Mouse (Mus musculus): ENCODE data around the gene Mfap3l. TPM values are rescaled to one million over a fixed set of nuclear protein-coding genes. Genes with fewer than 3 reads are reported as not detected.
"Not testable (repeated sequence)": the region's sequence is repeated elsewhere in the genome, so short reads cannot be mapped to it uniquely, and the experiment has no call there.

The Mfap3l gene
- total and polyA plus RNA-seq, 2 experiments from 2014 or later: 4.5 to 20.0 TPM

- no peak for DNase-seq (ENCODE audit: low spot score)
- no peaks in the 10 kb centered on the region for H3K36me3 ChIP-seq (ENCODE audit: insufficient read depth, low read length)
- no peak overlapping the region for H3K4me3 ChIP-seq (ENCODE audit: low read length)
- H3K27me3 ChIP-seq (ENCODE audit: insufficient read depth, low read length): no peaks in the 10 kb centered on the region
- no peaks in the 10 kb centered on the region for H3K4me1 ChIP-seq (ENCODE audit: insufficient read depth, low read length)
- no peak for ATAC-seq
- 90% methylated on average over 3 of the region's 3 CpGs for WGBS
- H3K9ac ChIP-seq (replicated peaks; ENCODE audit: low read length): no peak overlapping the region
- no peaks in the 10 kb centered on the region for H3K9me3 ChIP-seq (ENCODE audit: low read length)
- H3K27ac ChIP-seq: no peak overlapping the region
- no peak for TF ChIP-seq CTCF (IDR thresholded peaks at IDR 0.05; ENCODE audit: low read depth)
- H3K4me2 ChIP-seq (ENCODE audit: low read depth, low read length): no peak overlapping the region
These were observed 14.7 kb downstream of the Mfap3l start for GRCm38 (mm10) chr8:60647291-60647690.

- no peaks in the 10 kb centered on the region for H3K4me1 ChIP-seq (ENCODE audit: insufficient read depth, low read length)
- no peak overlapping the region for H3K9ac ChIP-seq (replicated peaks; ENCODE audit: low read length)
- DNase-seq (ENCODE audit: low spot score) (no peak), ATAC-seq (no peak)
- H3K4me2 ChIP-seq (ENCODE audit: low read depth, low read length): no peak overlapping the region
- H3K9me3 ChIP-seq (ENCODE audit: low read length): no peaks in the 10 kb centered on the region
- no peak overlapping the region for H3K4me3 ChIP-seq (ENCODE audit: low read length)
- TF ChIP-seq CTCF (IDR thresholded peaks at IDR 0.05; ENCODE audit: low read depth): no peak
- no peaks in the 10 kb centered on the region for H3K36me3 ChIP-seq (ENCODE audit: insufficient read depth, low read length)
- H3K27ac ChIP-seq: no peak overlapping the region
- H3K27me3 ChIP-seq (ENCODE audit: insufficient read depth, low read length): no peaks in the 10 kb centered on the region
- 56% methylated on average over 1 of the region's 1 CpGs for WGBS
These were observed 16.5 kb downstream of the Mfap3l start for GRCm38 (mm10) chr8:60649081-60649480.

DNA sequence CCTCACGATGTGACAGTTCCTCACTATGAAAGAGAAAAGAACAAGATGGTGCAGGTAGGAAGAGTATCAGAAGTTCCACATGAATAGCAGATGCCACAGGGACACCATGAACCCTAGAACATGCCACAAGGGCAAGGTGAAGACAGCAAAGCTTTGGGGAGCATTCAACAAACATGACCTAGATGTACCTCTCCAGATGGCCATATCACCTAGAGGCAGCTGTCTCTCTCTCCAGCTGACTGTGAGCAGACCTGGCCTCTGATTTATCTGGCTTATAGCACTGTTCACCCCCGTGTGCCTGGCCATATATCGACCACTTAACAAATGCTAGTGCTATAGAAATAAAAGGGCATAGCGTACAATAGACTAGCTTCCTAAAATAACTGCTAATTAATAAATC is 17.5 kb downstream of the Mfap3l start:
- no peak for DNase-seq (ENCODE audit: low spot score)
- H3K4me3 ChIP-seq (ENCODE audit: low read length): no peak overlapping the region
- no peak for TF ChIP-seq CTCF (IDR thresholded peaks at IDR 0.05; ENCODE audit: low read depth)
- ATAC-seq: no peak
- H3K27me3 ChIP-seq (ENCODE audit: insufficient read depth, low read length): no peaks in the 10 kb centered on the region
- no peak overlapping the region for H3K9ac ChIP-seq (replicated peaks; ENCODE audit: low read length)
- 86% methylated on average over 4 of the region's 4 CpGs for WGBS
- H3K27ac ChIP-seq: no peak overlapping the region
- H3K4me2 ChIP-seq (ENCODE audit: low read depth, low read length): no peak overlapping the region
- no peaks in the 10 kb centered on the region for H3K4me1 ChIP-seq (ENCODE audit: insufficient read depth, low read length)
- no peaks in the 10 kb centered on the region for H3K9me3 ChIP-seq (ENCODE audit: low read length)
- H3K36me3 ChIP-seq (ENCODE audit: insufficient read depth, low read length): no peaks in the 10 kb centered on the region

DNA sequence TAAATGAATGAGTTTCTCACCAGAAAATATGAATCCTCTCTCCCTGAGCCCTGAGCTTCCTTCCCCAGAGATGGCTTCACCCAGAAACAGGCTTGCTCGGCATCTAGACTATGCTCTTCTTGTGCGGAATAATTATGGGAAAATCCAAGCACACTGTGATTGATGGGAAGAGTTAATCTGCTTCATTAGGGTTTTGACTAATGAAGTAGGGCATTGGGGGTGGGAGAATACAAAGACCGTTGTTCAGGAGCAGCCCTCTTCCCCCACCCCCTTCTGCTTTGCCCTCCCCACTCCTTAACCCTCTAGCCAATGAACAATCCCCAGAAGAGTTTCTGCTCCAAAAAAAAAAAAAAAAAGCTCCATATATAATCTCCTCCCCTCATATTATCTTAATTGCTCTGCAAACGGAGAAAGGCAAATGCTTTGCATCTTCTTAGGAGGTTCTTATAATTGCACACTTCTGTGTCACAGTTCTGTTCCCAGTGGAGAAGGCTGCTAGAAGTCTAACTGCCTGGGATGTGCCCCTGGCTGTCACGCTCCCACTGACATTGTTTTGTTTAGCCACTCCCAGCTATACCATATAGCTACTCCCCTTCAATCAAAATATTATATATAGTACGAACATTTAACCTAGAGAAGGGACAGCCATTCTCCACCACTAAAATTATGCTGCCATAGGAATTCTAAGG is 24.9 kb downstream of the Mfap3l start:
- Histone ChIP-seq H3K27ac (0 out of 2 replicates have a peak overlapping the region, but pooled peaks have one; percentile 41), H3K9ac (replicated peaks; ENCODE audit: low read length) (no peak overlapping the region), H3K9me3 (ENCODE audit: low read length) (no peaks in the 10 kb centered on the region), H3K36me3 (ENCODE audit: insufficient read depth, low read length) (no peaks in the 10 kb centered on the region), H3K4me3 (ENCODE audit: low read length) (no peak overlapping the region), H3K4me2 (ENCODE audit: low read depth, low read length) (no peak overlapping the region), H3K4me1 (ENCODE audit: insufficient read depth, low read length) (no peaks in the 10 kb centered on the region), H3K27me3 (ENCODE audit: insufficient read depth, low read length) (no peaks in the 10 kb centered on the region)
- TF ChIP-seq CTCF (IDR thresholded peaks at IDR 0.05; ENCODE audit: low read depth): no peak
- DNase-seq (ENCODE audit: low spot score): peak; percentile 26
- peak; percentile 77 for ATAC-seq
- WGBS: 47% methylated on average over 6 of the region's 6 CpGs

DNA sequence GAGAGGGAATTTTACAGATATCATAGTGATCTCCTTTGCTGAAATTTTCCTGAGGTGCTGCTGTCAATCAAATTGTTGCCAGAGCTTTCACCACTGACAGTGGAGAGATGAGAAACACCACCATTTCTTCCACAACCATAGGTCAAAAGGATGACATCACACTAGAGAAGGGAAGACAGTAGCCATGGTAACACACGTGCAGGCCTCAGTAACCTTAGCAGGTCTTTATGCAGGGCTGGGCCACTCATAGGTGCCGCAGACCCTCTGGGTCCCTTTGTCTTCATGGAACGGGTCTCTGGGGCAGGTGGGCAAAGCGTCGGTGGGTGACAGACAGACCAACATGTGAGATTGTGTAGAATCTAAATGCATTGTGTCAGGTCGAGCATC is 25.5 kb downstream of the Mfap3l start:
- H3K4me2 ChIP-seq (ENCODE audit: low read depth, low read length): no peak overlapping the region
- DNase-seq (ENCODE audit: low spot score) (no peak), ATAC-seq (peak; percentile 52; the same call in 1 of the 2 replicates)
- no peaks in the 10 kb centered on the region for H3K36me3 ChIP-seq (ENCODE audit: insufficient read depth, low read length)
- no peak overlapping the region for H3K4me3 ChIP-seq (ENCODE audit: low read length)
- no peaks in the 10 kb centered on the region for H3K9me3 ChIP-seq (ENCODE audit: low read length)
- TF ChIP-seq CTCF (IDR thresholded peaks at IDR 0.05; ENCODE audit: low read depth): no peak
- no peaks in the 10 kb centered on the region for H3K27me3 ChIP-seq (ENCODE audit: insufficient read depth, low read length)
- no peak overlapping the region for H3K27ac ChIP-seq
- H3K4me1 ChIP-seq (ENCODE audit: insufficient read depth, low read length): no peaks in the 10 kb centered on the region
- no peak overlapping the region for H3K9ac ChIP-seq (replicated peaks; ENCODE audit: low read length)
- 53% methylated on average over 6 of the region's 6 CpGs for WGBS

GRCm38 (mm10) chr8:60658686-60659085 is 26.1 kb downstream of the Mfap3l start:
- WGBS: 56% methylated on average over 2 of the region's 2 CpGs
- H3K9ac ChIP-seq (replicated peaks; ENCODE audit: low read length); H3K27ac ChIP-seq; H3K4me3 ChIP-seq (ENCODE audit: low read length); ATAC-seq; H3K27me3 ChIP-seq (ENCODE audit: insufficient read depth, low read length); H3K4me2 ChIP-seq (ENCODE audit: low read depth, low read length); H3K9me3 ChIP-seq (ENCODE audit: low read length); H3K36me3 ChIP-seq (ENCODE audit: insufficient read depth, low read length); DNase-seq (ENCODE audit: low spot score); H3K4me1 ChIP-seq (ENCODE audit: insufficient read depth, low read length): not testable (repeated sequence)

- no peak for TF ChIP-seq CTCF (IDR thresholded peaks at IDR 0.05; ENCODE audit: low read depth)
- Histone ChIP-seq H3K9me3 (ENCODE audit: low read length) (no peaks in the 10 kb centered on the region), H3K27ac (no peak overlapping the region), H3K36me3 (ENCODE audit: insufficient read depth, low read length) (no peaks in the 10 kb centered on the region), H3K4me3 (ENCODE audit: low read length) (no peak overlapping the region), H3K27me3 (ENCODE audit: insufficient read depth, low read length) (no peaks in the 10 kb centered on the region), H3K9ac (replicated peaks; ENCODE audit: low read length) (no peak overlapping the region), H3K4me2 (ENCODE audit: low read depth, low read length) (no peak overlapping the region), H3K4me1 (ENCODE audit: insufficient read depth, low read length) (no peaks in the 10 kb centered on the region)
- DNase-seq (ENCODE audit: low spot score): no peak
- WGBS: 74% methylated on average over 8 of the region's 8 CpGs
- no peak for ATAC-seq
These were observed 27.1 kb downstream of the Mfap3l start for GRCm38 (mm10) chr8:60659721-60660120.

Measured in hindbrain, postnatal 0 days (tissue).